Mouse (Mus musculus) brain, adult 10 weeks (tissue): ENCODE data around the gene Foxk2. TPM values are rescaled to one million over a fixed set of nuclear protein-coding genes. Genes with fewer than 3 reads are reported as not detected.

Experiments used
- polyA plus RNA-seq: library from polyadenylated mRNA; stranded (reverse); fragments of 350-450 nt; fragmentation: Illumina TruSeq; extraction: RNeasy Lipid Tissue Mini Kit (QIAGEN cat#74804); gene quantifications from one replicate; pipeline ENCODE4 v1.2.3, GENCODE M21; 2015; ENCODE audit warnings: low read depth, low replicate concordance

The Foxk2 gene
- polyA plus RNA-seq, result 55.5 TPM

GRCm38 (mm10) chr11:121259160-121260100 lies at the start of gene Foxk2:
TSS of gene Foxk2 (plus strand) at chr11:121259990.

GRCm38 (mm10) chr11:121229018-121229439 lies 30.8 kb upstream of the Foxk2 start, which contains the start of gene Cybc1:
TSS of gene Cybc1 (minus strand) at chr11:121229322.

DNA sequence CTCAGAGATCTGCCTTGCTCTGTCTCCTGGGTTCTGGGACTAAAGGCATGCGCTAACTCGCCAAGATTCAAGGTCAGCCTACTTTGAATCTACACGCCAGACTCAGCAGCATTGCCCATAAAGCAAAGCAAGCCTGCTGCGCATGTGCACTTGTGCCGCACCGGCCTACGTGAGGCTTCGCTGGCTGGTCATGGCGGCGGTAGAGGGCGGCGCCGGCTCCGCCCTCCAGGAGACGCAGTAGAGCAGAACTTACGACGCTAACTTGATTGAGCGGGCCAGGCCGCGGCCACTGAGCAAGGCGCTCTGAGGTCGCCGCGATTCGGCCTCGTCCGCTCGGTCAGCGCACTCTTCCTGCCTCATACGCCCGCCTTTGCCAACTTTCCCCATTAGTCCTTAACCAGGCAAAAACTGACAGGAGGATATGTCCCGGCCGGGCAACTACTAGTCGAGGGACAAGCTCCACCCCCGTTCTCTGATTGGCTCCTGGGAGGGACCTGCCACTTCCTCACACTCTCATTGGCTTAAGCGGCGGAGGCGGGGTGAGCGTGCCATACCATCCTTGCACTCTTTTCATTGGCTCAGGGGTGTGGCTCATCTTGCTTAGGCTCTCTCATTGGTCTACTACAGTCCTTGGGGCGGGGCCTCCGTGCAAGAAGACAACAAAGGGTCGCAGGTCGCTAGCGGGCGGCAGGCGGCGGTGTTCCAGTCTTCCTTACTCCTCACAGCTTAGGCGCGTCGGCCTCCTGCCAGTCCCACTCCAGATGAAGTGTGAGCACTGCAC lies 23.0 kb upstream of the Foxk2 start, which contains the start of gene Narf:
Narf (plus strand) TSS at position 690 of the 781 bp plus-strand sequence.

DNA sequence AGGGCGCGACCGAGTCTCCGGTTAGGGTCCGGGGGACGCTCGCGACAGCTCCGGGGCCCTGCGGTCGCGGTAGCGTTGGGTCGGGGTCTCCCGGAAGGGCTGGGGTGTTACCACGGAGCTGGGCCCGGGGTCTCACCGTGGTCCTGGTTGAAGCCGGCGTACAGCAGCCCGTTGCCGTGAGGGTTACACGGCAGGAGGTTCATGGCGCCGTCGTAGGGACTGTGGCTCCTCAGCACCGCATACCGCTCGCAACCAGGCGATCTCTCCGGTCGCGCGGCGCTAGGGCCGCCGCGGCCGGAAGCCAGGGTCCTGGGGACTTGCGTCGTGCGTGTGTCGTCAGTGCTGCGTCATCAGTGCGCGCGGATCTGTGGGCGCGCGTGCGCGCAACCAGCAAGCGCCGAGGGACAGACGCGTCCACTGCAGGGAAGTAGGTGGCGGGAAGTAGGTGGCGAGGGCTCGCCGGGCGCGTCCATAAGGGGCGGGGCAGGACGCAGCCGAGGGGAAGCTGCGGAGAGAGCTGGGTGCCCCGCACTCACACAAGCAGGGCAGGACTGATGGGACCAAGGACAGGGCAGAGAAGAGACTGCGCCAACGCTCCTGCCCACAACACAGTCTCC lies 94.4 kb downstream of the Foxk2 start, which contains the start of gene Wdr45b:
Wdr45b (minus strand) TSS at position 355 of the 617 bp plus-strand sequence.

Other genes starting within 250 kb of the Foxk2 start
- gene Cd7, start 220.6 kb upstream of the Foxk2 start, polyA plus RNA-seq, result 3.4 TPM
- not detected for gene Sectm1b, start 196.4 kb upstream of the Foxk2 start, polyA plus RNA-seq
- not detected for gene Sectm1a, start 178.8 kb upstream of the Foxk2 start, polyA plus RNA-seq
- not detected for gene Tex19.2, start 141.3 kb upstream of the Foxk2 start, polyA plus RNA-seq
- gene Tex19.1, start 113.8 kb upstream of the Foxk2 start, polyA plus RNA-seq, result not detected
- not detected for gene Uts2r, start 99.7 kb upstream of the Foxk2 start, polyA plus RNA-seq
- 30.5 TPM for gene Hexdc, start 55.6 kb upstream of the Foxk2 start, polyA plus RNA-seq
- gene Ogfod3, start 55.3 kb upstream of the Foxk2 start, polyA plus RNA-seq, result 11.8 TPM
- gene Cybc1, start 30.7 kb upstream of the Foxk2 start, polyA plus RNA-seq, result 33.3 TPM
- gene Narf, start 22.7 kb upstream of the Foxk2 start, polyA plus RNA-seq, result 30.0 TPM
- gene Wdr45b, start 94.5 kb downstream of the Foxk2 start, polyA plus RNA-seq, result 79.4 TPM
- gene Rab40b, start 128.3 kb downstream of the Foxk2 start, polyA plus RNA-seq, result 32.4 TPM
- 28.8 TPM for gene Fn3krp, start 161.4 kb downstream of the Foxk2 start, polyA plus RNA-seq
- 84.2 TPM for gene Fn3k, start 174.9 kb downstream of the Foxk2 start, polyA plus RNA-seq
- 35.0 TPM for gene Tbcd, start 192.0 kb downstream of the Foxk2 start, polyA plus RNA-seq